Mouse (Mus musculus) urinary bladder, postnatal 10 days (tissue): ENCODE data around the gene Leng8.
A peak's percentile ranks its signal among the peaks of the same experiment; 100 is the strongest.

Source experiments
- DNase-seq: peaks from one replicate; pipeline ENCODE4 v3.0.0; 2022; ENCODE audit warnings: low spot score

Gene Leng8

GRCm38 (mm10) chr7:4136771-4137531, at the start of gene Leng8:
Gene Leng8 (plus strand): TSS chr7:4137039.
- DNase-seq = peak; percentile 98

- DNase-seq = no peak
Observed at GRCm38 (mm10) chr7:4087238-4087895, 49.5 kb upstream of the Leng8 start.

- DNase-seq = no peak
Observed at GRCm38 (mm10) chr7:4087896-4088480, 48.9 kb upstream of the Leng8 start.

GRCm38 (mm10) chr7:4088679-4089078, 48.2 kb upstream of the Leng8 start:
- DNase-seq = no peak

GRCm38 (mm10) chr7:4091170-4091569, 45.7 kb upstream of the Leng8 start:
- no peak for DNase-seq

- no peak for DNase-seq
Observed at GRCm38 (mm10) chr7:4098301-4098700, 38.5 kb upstream of the Leng8 start.

- DNase-seq = no peak
Observed at GRCm38 (mm10) chr7:4098832-4099231, 38.0 kb upstream of the Leng8 start.

- no peak for DNase-seq
Observed at GRCm38 (mm10) chr7:4101144-4101543, 35.7 kb upstream of the Leng8 start.

GRCm38 (mm10) chr7:4103411-4103810, 33.4 kb upstream of the Leng8 start:
- DNase-seq = no peak

- DNase-seq = no peak
Observed at GRCm38 (mm10) chr7:4111766-4112165, 25.1 kb upstream of the Leng8 start.

GRCm38 (mm10) chr7:4117050-4117814, 19.6 kb upstream of the Leng8 start:
- no peak for DNase-seq

GRCm38 (mm10) chr7:4119344-4119902, 17.4 kb upstream of the Leng8 start, which contains the start of gene Ttyh1:
Gene Ttyh1 (plus strand): TSS chr7:4119408.
- no peak for DNase-seq

- no peak for DNase-seq
Observed at GRCm38 (mm10) chr7:4119976-4120921, 16.6 kb upstream of the Leng8 start.

- DNase-seq = no peak
Observed at GRCm38 (mm10) chr7:4122076-4122768, 14.6 kb upstream of the Leng8 start.

- no peak for DNase-seq
Observed at GRCm38 (mm10) chr7:4122783-4123182, 14.1 kb upstream of the Leng8 start.

GRCm38 (mm10) chr7:4123732-4124131, 13.1 kb upstream of the Leng8 start:
- DNase-seq = no peak

- DNase-seq = no peak
Observed at GRCm38 (mm10) chr7:4124315-4124759, 12.5 kb upstream of the Leng8 start.

- no peak for DNase-seq
Observed at GRCm38 (mm10) chr7:4124856-4125255, 12.0 kb upstream of the Leng8 start.

GRCm38 (mm10) chr7:4125306-4125705, 11.5 kb upstream of the Leng8 start:
- DNase-seq = no peak
